Mouse (Mus musculus): ENCODE data around the gene Tenm2. TPM values are rescaled to one million over a fixed set of nuclear protein-coding genes. Genes with fewer than 3 reads are reported as not detected.

Tenm2 gene
- total and polyA plus RNA-seq, 3 experiments: not detected

DNA sequence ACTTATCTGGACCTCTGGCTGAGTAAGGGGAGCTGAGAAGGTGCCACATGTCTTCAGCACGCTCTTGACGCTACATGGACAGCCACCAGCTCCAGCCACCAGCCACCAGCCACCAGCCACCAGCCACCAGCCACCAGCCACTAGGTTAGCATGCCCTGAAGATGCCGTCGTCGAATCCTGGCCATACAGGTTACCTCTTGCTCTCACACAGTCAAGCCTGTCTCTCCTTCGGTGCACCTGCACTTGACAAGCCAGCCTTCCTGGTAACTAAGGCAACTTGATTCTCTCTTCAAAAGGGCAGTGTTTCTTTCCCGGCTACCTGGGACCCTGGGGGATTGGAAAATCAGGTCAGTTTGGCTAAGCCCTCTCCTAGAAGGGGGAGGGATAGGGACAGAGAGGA lies 1262.6 kb downstream of the Tenm2 start:
- TF ChIP-seq ZMIZ1 (IDR thresholded peaks at IDR 0.05; ENCODE audit: low read depth, low read length) (no peak), MYB (IDR thresholded peaks at IDR 0.05; ENCODE audit: low read depth, low read length) (no peak), SMC3 (IDR thresholded peaks at IDR 0.05; ENCODE audit: low read depth, low read length) (no peak), ZKSCAN1 (IDR thresholded peaks at IDR 0.05; ENCODE audit: low read depth, low read length) (no peak)
- Histone ChIP-seq H3K9ac (ENCODE audit: control insufficient read depth, low read depth, low read length, poor library complexity, severe bottlenecking) (no peak overlapping the region), H3K36me3 (ENCODE audit: control insufficient read depth in 1 of 2, insufficient read depth in 2 of 2, low read length in 2 of 2) (no peaks in the 10 kb centered on the region), H3K27ac (ENCODE audit: control insufficient read depth, low read depth, low read length) (no peak overlapping the region), H3K4me1 (ENCODE audit: control insufficient read depth in 1 of 2, insufficient read depth in 2 of 2, low read length in 2 of 2) (no peaks in the 10 kb centered on the region), H3K27me3 (ENCODE audit: control insufficient read depth in 1 of 2, insufficient read depth in 2 of 2, low read length in 2 of 2) (no peaks in the 10 kb centered on the region), H3K79me2 (ENCODE audit: control insufficient read depth, insufficient read depth, low read length, poor library complexity) (no peaks in the 10 kb centered on the region), H3K4me3 (ENCODE audit: control insufficient read depth in 1 of 2, insufficient read depth in 1 of 2, low read depth in 2 of 2, low read length in 2 of 2) (no peak overlapping the region), H3K9me3 (replicated peaks; ENCODE audit: insufficient read depth, low read length) (no peaks in the 10 kb centered on the region)
- DNase-seq (ENCODE audit: low read depth, low spot score): no peak

DNA sequence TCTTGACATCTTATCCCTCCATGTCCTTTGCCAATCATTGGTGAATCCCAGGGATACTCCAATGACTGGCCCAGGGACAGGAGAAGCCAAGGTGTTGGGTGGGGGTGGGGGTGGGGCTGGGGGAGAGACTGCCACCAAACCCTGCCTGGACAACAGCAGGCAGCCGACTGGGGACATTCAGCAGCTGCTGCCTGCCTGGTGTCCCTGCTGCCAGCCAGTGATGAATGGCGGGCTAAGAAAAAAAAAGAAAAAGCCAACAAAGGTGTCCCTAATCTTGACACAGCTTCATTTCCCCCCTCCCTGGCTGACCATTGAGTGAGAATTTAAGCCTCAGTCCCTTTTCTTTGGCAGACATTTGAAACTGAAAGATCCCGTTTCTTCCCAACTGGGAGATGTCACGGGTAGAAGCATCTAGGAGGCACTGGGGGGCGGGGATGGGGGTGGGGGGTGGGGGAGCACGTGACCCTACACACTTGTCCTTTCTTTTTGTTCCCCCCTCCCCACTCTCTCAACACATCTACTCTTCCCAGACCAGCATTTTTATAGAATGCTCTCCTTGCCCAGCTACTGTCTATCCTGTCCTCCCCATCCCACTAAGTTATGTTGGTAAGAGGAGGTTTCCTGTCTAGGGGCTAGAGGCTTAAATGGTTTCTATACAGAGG lies 1263.4 kb downstream of the Tenm2 start:
- no peaks in the 10 kb centered on the region for H3K36me3 ChIP-seq (ENCODE audit: control insufficient read depth in 1 of 2, insufficient read depth in 2 of 2, low read length in 2 of 2)
- H3K27me3 ChIP-seq (ENCODE audit: control insufficient read depth in 1 of 2, insufficient read depth in 2 of 2, low read length in 2 of 2): no peaks in the 10 kb centered on the region
- no peak overlapping the region for H3K9ac ChIP-seq (ENCODE audit: control insufficient read depth, low read depth, low read length, poor library complexity, severe bottlenecking)
- DNase-seq (ENCODE audit: low read depth, low spot score): no peak
- no peak for TF ChIP-seq POLR2A (IDR thresholded peaks at IDR 0.05; ENCODE audit: control insufficient read depth in 1 of 2, insufficient read depth in 1 of 2, low read depth in 1 of 2, low read length in 2 of 2, poor library complexity in 1 of 2)
- TF ChIP-seq ETS1 (IDR thresholded peaks at IDR 0.05; ENCODE audit: low read depth, low read length): no peak
- H3K4me3 ChIP-seq (ENCODE audit: control insufficient read depth in 1 of 2, insufficient read depth in 1 of 2, low read depth in 2 of 2, low read length in 2 of 2): no peak overlapping the region
- H3K79me2 ChIP-seq (ENCODE audit: control insufficient read depth, insufficient read depth, low read length, poor library complexity): no peaks in the 10 kb centered on the region
- H3K4me1 ChIP-seq (ENCODE audit: control insufficient read depth in 1 of 2, insufficient read depth in 2 of 2, low read length in 2 of 2): no peaks in the 10 kb centered on the region
- no peaks in the 10 kb centered on the region for H3K9me3 ChIP-seq (replicated peaks; ENCODE audit: insufficient read depth, low read length)
- no peak overlapping the region for H3K27ac ChIP-seq (ENCODE audit: control insufficient read depth, low read depth, low read length)

DNA sequence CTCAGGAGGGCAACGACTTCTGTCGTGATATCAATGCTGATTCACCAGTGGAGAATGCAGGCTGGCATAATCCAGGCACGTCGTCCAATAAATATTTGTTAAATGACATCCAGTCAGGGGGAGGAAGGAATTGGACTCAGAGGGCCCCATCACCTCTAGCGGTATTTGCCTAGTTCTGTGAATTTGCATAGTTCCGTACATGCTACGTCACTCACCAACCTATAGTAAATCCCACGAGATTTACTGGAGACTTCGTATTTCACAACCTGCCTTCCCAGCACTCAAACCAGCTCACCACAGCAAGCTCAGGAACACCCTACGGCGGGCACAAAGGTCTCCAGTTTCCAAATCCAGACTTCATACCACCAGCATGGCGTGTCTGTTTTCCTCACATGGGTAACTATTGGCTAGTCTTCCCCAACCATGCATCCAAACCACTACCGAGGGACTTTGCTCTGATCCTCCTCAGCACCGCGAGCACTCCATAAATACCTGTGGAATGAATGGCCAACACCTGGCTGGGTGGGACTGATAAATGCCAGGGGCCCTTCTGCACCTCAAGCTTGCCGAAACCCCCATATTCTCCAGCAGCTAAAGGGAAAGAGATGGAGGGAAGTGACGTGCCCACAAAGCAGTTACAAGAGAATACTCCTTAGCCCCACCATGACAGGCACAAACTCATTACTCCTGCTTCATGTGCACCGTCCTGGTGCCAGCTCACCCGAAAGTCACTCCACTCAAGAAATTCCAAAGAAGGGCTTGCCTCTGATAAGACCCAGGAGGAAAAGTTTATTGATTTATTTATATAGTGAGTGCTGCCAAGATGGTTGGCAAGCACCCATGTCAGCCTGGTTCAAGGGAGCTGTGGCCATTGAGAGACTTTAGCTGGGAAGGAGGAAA lies 1264.7 kb downstream of the Tenm2 start:
- H3K27ac ChIP-seq (ENCODE audit: control insufficient read depth, low read depth, low read length): no peak overlapping the region
- no peaks in the 10 kb centered on the region for H3K4me1 ChIP-seq (ENCODE audit: control insufficient read depth in 1 of 2, insufficient read depth in 2 of 2, low read length in 2 of 2)
- H3K4me3 ChIP-seq (ENCODE audit: control insufficient read depth in 1 of 2, insufficient read depth in 1 of 2, low read depth in 2 of 2, low read length in 2 of 2): no peak overlapping the region
- no peaks in the 10 kb centered on the region for H3K79me2 ChIP-seq (ENCODE audit: control insufficient read depth, insufficient read depth, low read length, poor library complexity)
- H3K9ac ChIP-seq (ENCODE audit: control insufficient read depth, low read depth, low read length, poor library complexity, severe bottlenecking): no peak overlapping the region
- no peak for DNase-seq (ENCODE audit: low read depth, low spot score)
- no peaks in the 10 kb centered on the region for H3K9me3 ChIP-seq (replicated peaks; ENCODE audit: insufficient read depth, low read length)
- no peak for TF ChIP-seq ETS1 (IDR thresholded peaks at IDR 0.05; ENCODE audit: low read depth, low read length)
- TF ChIP-seq SIN3A (IDR thresholded peaks at IDR 0.05; ENCODE audit: low read length): no peak
- TF ChIP-seq TCF12 (IDR thresholded peaks at IDR 0.05; ENCODE audit: low read depth, low read length): no peak
- no peak for TF ChIP-seq MAZ (IDR thresholded peaks at IDR 0.05; ENCODE audit: low read depth, low read length)
- TF ChIP-seq SMC3 (IDR thresholded peaks at IDR 0.05; ENCODE audit: low read depth, low read length): no peak
- no peak for TF ChIP-seq TBP (IDR thresholded peaks at IDR 0.05; ENCODE audit: low read depth, low read length)
- TF ChIP-seq NRF1 (IDR thresholded peaks at IDR 0.05; ENCODE audit: insufficient read depth, low read depth, low read length, poor library complexity, severe bottlenecking): no peak
- no peak for TF ChIP-seq ZKSCAN1 (IDR thresholded peaks at IDR 0.05; ENCODE audit: low read depth, low read length)
- TF ChIP-seq UBTF (IDR thresholded peaks at IDR 0.05; ENCODE audit: borderline replicate concordance, insufficient read depth, low read depth, low read length): no peak
- no peak for TF ChIP-seq ELF1 (IDR thresholded peaks at IDR 0.05; ENCODE audit: low read depth, low read length)
- TF ChIP-seq ZNF384 (IDR thresholded peaks at IDR 0.05; ENCODE audit: low read depth, low read length): no peak
- TF ChIP-seq ZMIZ1 (IDR thresholded peaks at IDR 0.05; ENCODE audit: low read depth, low read length): no peak
- no peak for TF ChIP-seq ZC3H11A (IDR thresholded peaks at IDR 0.05; ENCODE audit: low read depth, low read length)
- TF ChIP-seq MAFK (IDR thresholded peaks at IDR 0.05; ENCODE audit: borderline replicate concordance, low read depth, low read length): no peak
- TF ChIP-seq POLR2A (IDR thresholded peaks at IDR 0.05; ENCODE audit: control insufficient read depth in 1 of 2, insufficient read depth in 1 of 2, low read depth in 1 of 2, low read length in 2 of 2, poor library complexity in 1 of 2): no peak
- no peak for TF ChIP-seq GABPA (IDR thresholded peaks at IDR 0.05; ENCODE audit: low read depth, low read length)
- no peak for TF ChIP-seq BHLHE40 (IDR thresholded peaks at IDR 0.05; ENCODE audit: borderline replicate concordance, low read depth, low read length)
- TF ChIP-seq TAL1 (IDR thresholded peaks at IDR 0.05; ENCODE audit: low read length): no peak
- no peak for TF ChIP-seq MAX (IDR thresholded peaks at IDR 0.05; ENCODE audit: low read length)
- H3K36me3 ChIP-seq (ENCODE audit: control insufficient read depth in 1 of 2, insufficient read depth in 2 of 2, low read length in 2 of 2): no peaks in the 10 kb centered on the region
- no peaks in the 10 kb centered on the region for H3K27me3 ChIP-seq (ENCODE audit: control insufficient read depth in 1 of 2, insufficient read depth in 2 of 2, low read length in 2 of 2)

Data from MEL (cell line).